Mouse (Mus musculus) liver, embryonic 12.5 days (tissue): ENCODE data around the gene BC049762. TPM values are rescaled to one million over a fixed set of nuclear protein-coding genes. Genes with fewer than 3 reads are reported as not detected.

Source experiments
- ATAC-seq: fragments of 200-750 bp; cut with Nextera tagmentation; 2 replicates; pipeline ENCODE4 v1.8.0; 2017; ENCODE audit warnings: moderate number of reproducible peaks, mild to moderate bottlenecking, moderate library complexity
- H3K27ac ChIP-seq: fragments of 300-500 bp; sonication (generic); 2 replicates; pipeline ENCODE4 v1.5.1; 2016; ENCODE audit warnings: mild to moderate bottlenecking
- H3K27me3 ChIP-seq: fragments of 300-500 bp; sonication (generic); replicated peaks from 2 replicates; pipeline ENCODE4 v1.6.1; 2016; ENCODE audit warnings: mild to moderate bottlenecking, moderate library complexity
- H3K36me3 ChIP-seq: fragments of 300-500 bp; sonication (generic); 2 replicates; pipeline ENCODE4 v1.6.1; 2016; ENCODE audit warnings: mild to moderate bottlenecking, moderate library complexity
- H3K4me1 ChIP-seq: fragments of 300-500 bp; sonication (generic); 2 replicates; pipeline ENCODE4 v1.6.1; 2016
- H3K4me2 ChIP-seq: fragments of 300-500 bp; sonication (generic); 2 replicates; pipeline ENCODE4 v1.6.1; 2016; ENCODE audit warnings: mild to moderate bottlenecking, moderate library complexity
- H3K4me3 ChIP-seq: fragments of 300-500 bp; sonication (generic); 2 replicates; pipeline ENCODE4 v1.5.1; 2016; ENCODE audit warnings: mild to moderate bottlenecking, moderate library complexity
- H3K9ac ChIP-seq: fragments of 300-500 bp; sonication (generic); 2 replicates; pipeline ENCODE4 v1.6.1; 2016; ENCODE audit warnings: mild to moderate bottlenecking, moderate library complexity
- H3K9me3 ChIP-seq: fragments of 300-500 bp; sonication (generic); replicated peaks from 2 replicates; pipeline ENCODE4 v1.6.1; 2016; ENCODE audit warnings: mild to moderate bottlenecking, moderate library complexity
- WGBS: fragments of 180-500 bp; shearing (Covaris S2); methylation state at CpG from one replicate; pipeline ENCODE4 v1.1.7; 2016; ENCODE audit not compliant: insufficient replicate concordance; 5-methylcytosine and 5-hydroxymethylcytosine counted together
- polyA plus RNA-seq: library from polyadenylated mRNA; unstranded; fragments of >200 nt; fragmentation: Nextera tagmentation; extraction: Ambion mirVana; gene quantifications from 2 replicates; pipeline ENCODE4 v1.2.1, GENCODE M21; 2016

The BC049762 gene
- polyA plus RNA-seq, 1 experiment from 2014 or later, result 0.56 TPM

DNA sequence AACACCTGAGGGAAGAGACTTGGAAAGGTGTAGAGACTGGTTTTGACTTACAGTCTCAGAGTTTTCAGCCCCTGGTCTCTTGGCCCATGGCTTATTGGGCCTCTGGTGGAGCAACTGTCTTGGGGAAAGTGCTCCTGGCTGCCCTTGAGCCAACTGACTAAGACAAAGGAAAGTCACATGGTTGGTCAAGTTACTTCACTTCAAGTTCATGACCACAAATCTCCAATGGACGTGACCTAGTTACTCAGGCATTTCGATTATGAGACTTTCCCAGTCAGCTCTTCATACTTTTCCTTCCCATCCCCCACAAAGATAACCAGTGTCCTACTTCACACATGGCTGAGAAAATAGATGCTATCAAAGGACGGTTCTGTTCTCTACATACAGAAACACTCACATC lies 55.1 kb downstream of the BC049762 start:
- H3K36me3 ChIP-seq, result no peaks in the 10 kb centered on the region
- H3K27ac ChIP-seq, result no peak overlapping the region
- H3K9me3 ChIP-seq, result no peaks in the 10 kb centered on the region
- no peak for ATAC-seq
- H3K27me3 ChIP-seq, result no peaks in the 10 kb centered on the region
- no peak overlapping the region for H3K9ac ChIP-seq
- 59% methylated on average over 3 of the region's 3 CpGs for WGBS
- H3K4me2 ChIP-seq, result no peak overlapping the region
- H3K4me1 ChIP-seq, result no peaks in the 10 kb centered on the region
- no peak overlapping the region for H3K4me3 ChIP-seq

Other genes with a start within 250 kb of the BC049762 start
- not detected in 2 replicates for gene Olfr54, start 248.8 kb downstream of the BC049762 start, polyA plus RNA-seq
- gene Olfr1375, start 214.9 kb downstream of the BC049762 start, polyA plus RNA-seq, result not detected in 2 replicates
- 1.8 and 2.4 TPM in 2 replicates for gene Zfp354a, start 203.8 kb downstream of the BC049762 start, polyA plus RNA-seq
- gene Gm12569, start 42.6 kb downstream of the BC049762 start, polyA plus RNA-seq, result not detected in 2 replicates
- gene Clk4, start 1.3 kb downstream of the BC049762 start, polyA plus RNA-seq, result 62.8 and 69.3 TPM in 2 replicates
- 0.75 and 0.79 TPM in 2 replicates for gene Col23a1, start 26.9 kb upstream of the BC049762 start, polyA plus RNA-seq